Comparison of ENCODE assay signal across 8 mouse cellular contexts in genomic region chr10:42862102-42862740, GRCm38 (mm10). TPM values are rescaled to one million over a fixed set of nuclear protein-coding genes. Genes with fewer than 3 reads are reported as not detected.
DNase-seq lines count a peak whose midpoint lies in the region; ATAC-seq and TF ChIP-seq lines count a peak whose summit lies in the region.

No protein-coding gene starts in this region.

- H3K36me3 ChIP-seq in neural tube, embryonic 13.5 days = no peaks in the 10 kb centered on the region

- DNase-seq in neural tube, embryonic 10.5 days (ENCODE audit: extremely low spot score, low spot score) = no peak
- peak; percentile 68 for DNase-seq in kidney, postnatal 10 days
- peak; percentile 39 for DNase-seq in testis, postnatal 14 days (ENCODE audit: low spot score)
- DNase-seq in left cerebral cortex, postnatal 36 days (ENCODE audit: low spot score in 2 of 2) = no peak
- DNase-seq in cerebellum, postnatal 25 days = no peak

- H3K4me3 ChIP-seq in neural tube, embryonic 13.5 days = no peak overlapping the region
- peak overlapping the region; percentile 20; the same call in 1 of the 2 replicates for H3K4me3 ChIP-seq in embryonic fibroblast, embryonic 13.5 days (ENCODE audit: insufficient read depth, low read length)

- H3K9me3 ChIP-seq in neural tube, embryonic 13.5 days = no peaks in the 10 kb centered on the region

- ATAC-seq in neural tube, embryonic 13.5 days (ENCODE audit: low read depth) = no peak
- ATAC-seq in megakaryocyte, adult 5-6 weeks (ENCODE audit: poor library complexity, severe bottlenecking) = peak; percentile 50

- no peak for TF ChIP-seq POLR2A in embryonic fibroblast, embryonic 13.5 days (IDR thresholded peaks at IDR 0.05; ENCODE audit: low read depth, low read length)

- peaks cover 51% of the 10 kb centered on the region for H3K4me1 ChIP-seq in neural tube, embryonic 13.5 days (replicated peaks)
- H3K4me1 ChIP-seq in embryonic fibroblast, embryonic 13.5 days (ENCODE audit: control insufficient read depth, insufficient read depth, low read length) = peaks cover 28% of the 10 kb centered on the region

- H3K27ac ChIP-seq in neural tube, embryonic 13.5 days (replicated peaks) = no peak overlapping the region
- no peak overlapping the region for H3K27ac ChIP-seq in embryonic fibroblast, embryonic 13.5 days (ENCODE audit: insufficient read depth, low read length)

- H3K9ac ChIP-seq in neural tube, embryonic 13.5 days = no peak overlapping the region

- H3K27me3 ChIP-seq in neural tube, embryonic 13.5 days = peaks cover 18% of the 10 kb centered on the region

- WGBS in neural tube, embryonic 13.5 days = 72% methylated on average over 13 of the region's 13 CpGs

- TF ChIP-seq CTCF in embryonic fibroblast, embryonic 13.5 days (IDR thresholded peaks at IDR 0.05; ENCODE audit: borderline replicate concordance, insufficient read depth, low read length) = no peak

- intact Hi-C loops in left cerebral cortex, postnatal 36 days (cut with DNase I) = loop anchor here (5.0 kb wide), 1 partner anchor 80 kb away; no protein-coding TSS in a partner anchor

- H3K4me2 ChIP-seq in neural tube, embryonic 13.5 days = peak overlapping the region; percentile 6; the same call in 1 of the 2 replicates

RNA-seq across cellular contexts. Expression of gene Scml4, which starts 2.1 kb away (rescaled TPM):
- 4.8 and 4.9 TPM in 2 replicates for polyA plus RNA-seq in neural tube, embryonic 13.5 days (2015; fragmentation: Nextera tagmentation; extraction: Ambion mirVana)
- 0.20 and 0.72 TPM in 2 replicates for polyA plus RNA-seq in embryonic fibroblast, embryonic 13.5 days (2011; ENCODE audit: insufficient read length, low read depth, missing spikeins)
- total RNA-seq in megakaryocyte, adult 5-6 weeks (2015) = 0.42 and 0.64 TPM in 2 replicates
- 0.41 and 0.48 TPM in 2 replicates for total RNA-seq in megakaryocyte, adult 5-6 weeks (2017)
- 1 to 10 TPM; 2.2 to 3.4 TPM for total RNA-seq in left cerebral cortex, postnatal 36 days (2021)

Comparison
In these comparisons a context has a peak if more than half of its experiments do, and no peak if none do; other contexts are left out.
1. DNase-seq: peak in kidney, postnatal 10 days (single experiment) and testis, postnatal 14 days (single experiment); none in neural tube, embryonic 10.5 days (single experiment), left cerebral cortex, postnatal 36 days (0 of 2) and cerebellum, postnatal 25 days (0 of 2).